Mouse (Mus musculus): ENCODE data around the gene Hoxa6. TPM values are rescaled to one million over a fixed set of nuclear protein-coding genes. Genes with fewer than 3 reads are reported as not detected.

Hoxa6 gene
- polyA plus RNA-seq, 1 experiment from 2014 or later = 2.8 TPM

- Histone ChIP-seq H3K27ac (peak overlapping the region; percentile 95), H3K9ac (ENCODE audit: low read depth, low read length) (peak overlapping the region; percentile 97), H3K27me3 (ENCODE audit: insufficient read depth, low read length) (no peaks in the 10 kb centered on the region), H3K4me1 (replicated peaks; ENCODE audit: insufficient read depth, low read length) (peaks cover 8% of the 10 kb centered on the region; the same call in 1 of the 2 replicates), H3K4me2 (ENCODE audit: low read length) (peak overlapping the region; percentile 89), H3K4me3 (replicated peaks; ENCODE audit: low read depth, low read length) (peak overlapping the region; percentile 85), H3K36me3 (ENCODE audit: insufficient read depth, low read length) (peaks cover 6% of the 10 kb centered on the region; the same call in 1 of the 2 replicates), H3K9me3 (replicated peaks; ENCODE audit: low read length) (no peaks in the 10 kb centered on the region)
- TF ChIP-seq CTCF (IDR thresholded peaks at IDR 0.05; ENCODE audit: low read depth) = no peak; the same call in 1 of the 2 replicates
- peak; percentile 31 for ATAC-seq (replicated peaks; ENCODE audit: low FRiP score, low read depth)
- DNase-seq (ENCODE audit: low spot score) = peak; percentile 97
- WGBS = under 1% methylated on average over 69 of the region's 69 CpGs
Measured at GRCm38 (mm10) chr6:52225612-52226568, 17.4 kb upstream of the Hoxa6 start.

DNA sequence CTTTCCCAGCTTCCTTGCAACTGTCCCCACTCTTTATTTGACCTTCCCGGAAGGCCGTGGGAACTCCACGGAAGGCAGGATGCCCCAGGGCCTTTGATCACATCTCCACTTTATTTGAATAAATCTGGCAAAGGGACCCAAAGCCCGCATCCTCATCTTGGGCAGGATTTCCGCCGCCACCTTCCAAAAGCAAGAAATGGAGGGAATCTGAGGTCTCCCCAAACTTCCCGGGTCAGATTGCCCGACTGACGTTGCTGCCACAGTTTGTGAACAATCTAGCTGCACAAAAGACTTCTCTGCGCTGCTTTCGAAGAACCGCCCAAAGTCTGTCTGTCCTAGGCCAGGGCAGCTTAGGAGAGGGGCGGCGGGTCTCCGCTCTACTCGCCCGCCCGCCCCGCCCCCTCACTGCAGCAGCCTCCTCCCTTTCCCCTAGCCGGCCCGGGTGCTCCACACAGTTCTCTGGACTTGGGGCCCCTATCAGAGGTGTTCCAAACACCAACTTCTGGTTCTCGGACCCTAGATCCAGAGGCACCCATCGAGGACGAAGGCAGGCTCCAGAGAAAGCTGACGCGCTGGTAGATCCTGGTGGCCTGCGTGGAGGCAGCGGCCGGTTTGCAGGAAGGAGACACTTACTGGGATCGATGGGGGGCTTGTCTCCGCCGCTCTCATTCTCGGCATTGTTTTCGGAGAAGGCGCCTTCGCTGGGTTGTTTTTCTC, 16.5 kb upstream of the Hoxa6 start:
- Histone ChIP-seq H3K36me3 (ENCODE audit: insufficient read depth, low read length) (peaks cover 6% of the 10 kb centered on the region; the same call in 1 of the 2 replicates), H3K4me2 (ENCODE audit: low read length) (peak overlapping the region; percentile 89), H3K4me3 (replicated peaks; ENCODE audit: low read depth, low read length) (peak overlapping the region; percentile 85), H3K27ac (peak overlapping the region; percentile 95), H3K27me3 (ENCODE audit: insufficient read depth, low read length) (no peaks in the 10 kb centered on the region), H3K9me3 (replicated peaks; ENCODE audit: low read length) (no peaks in the 10 kb centered on the region), H3K4me1 (replicated peaks; ENCODE audit: insufficient read depth, low read length) (peaks cover 12% of the 10 kb centered on the region), H3K9ac (ENCODE audit: low read depth, low read length) (peak overlapping the region; percentile 97)
- WGBS = under 1% methylated on average over 36 of the region's 36 CpGs
- ATAC-seq (replicated peaks; ENCODE audit: low FRiP score, low read depth) (no peak), DNase-seq (ENCODE audit: low spot score) (no peak)
- TF ChIP-seq CTCF (IDR thresholded peaks at IDR 0.05; ENCODE audit: low read depth) = no peak

DNA sequence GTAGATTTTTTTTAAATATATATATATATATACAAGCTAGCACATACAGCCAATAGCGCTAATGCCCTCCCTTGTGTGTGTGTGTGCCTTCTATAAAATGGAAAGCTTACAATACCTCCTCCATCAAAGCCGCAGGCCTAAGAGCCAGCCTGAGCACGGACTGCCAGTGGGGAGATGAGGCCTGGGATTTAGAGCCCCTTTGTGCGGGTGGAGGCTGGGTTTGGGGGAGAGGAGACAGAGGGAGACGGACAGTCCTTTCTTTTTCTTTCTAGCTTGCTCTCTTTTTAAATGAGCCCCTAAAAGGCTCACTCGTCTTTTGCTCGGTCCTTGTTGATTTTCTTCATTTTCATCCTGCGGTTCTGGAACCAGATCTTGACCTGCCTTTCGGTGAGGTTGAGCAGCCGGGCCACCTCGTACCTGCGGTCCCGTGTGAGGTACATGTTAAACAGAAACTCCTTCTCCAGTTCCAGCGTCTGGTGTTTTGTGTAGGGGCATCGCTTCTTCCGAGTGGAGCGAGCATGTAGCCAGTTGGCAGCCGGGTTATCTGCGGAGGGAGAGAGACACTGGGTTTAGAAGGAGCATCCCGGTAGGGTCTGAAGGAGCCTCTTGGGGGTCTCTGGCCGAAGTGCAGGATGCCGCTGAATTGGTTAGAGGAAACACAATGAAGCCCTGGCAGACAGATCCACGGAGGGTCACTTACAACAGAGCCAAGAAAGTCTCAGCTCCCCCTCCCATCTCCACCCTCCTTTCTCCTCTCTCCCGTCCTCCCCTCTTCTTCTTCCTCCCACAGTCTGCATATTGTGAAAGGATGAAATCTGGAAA, 15.6 kb upstream of the Hoxa6 start:
- Histone ChIP-seq H3K4me3 (replicated peaks; ENCODE audit: low read depth, low read length) (peak overlapping the region; percentile 85), H3K9me3 (replicated peaks; ENCODE audit: low read length) (no peaks in the 10 kb centered on the region), H3K4me1 (replicated peaks; ENCODE audit: insufficient read depth, low read length) (peaks cover 21% of the 10 kb centered on the region), H3K27ac (peak overlapping the region; percentile 95), H3K4me2 (ENCODE audit: low read length) (peak overlapping the region; percentile 89), H3K27me3 (ENCODE audit: insufficient read depth, low read length) (no peaks in the 10 kb centered on the region), H3K36me3 (ENCODE audit: insufficient read depth, low read length) (0 out of 2 replicates have a peak, but pooled peaks cover 6% of the 10 kb centered on the region), H3K9ac (ENCODE audit: low read depth, low read length) (peak overlapping the region; percentile 97)
- ATAC-seq (replicated peaks; ENCODE audit: low FRiP score, low read depth) (no peak), DNase-seq (ENCODE audit: low spot score) (no peak)
- under 1% methylated on average over 23 of the region's 24 CpGs for WGBS
- TF ChIP-seq CTCF (IDR thresholded peaks at IDR 0.05; ENCODE audit: low read depth) = no peak

DNA sequence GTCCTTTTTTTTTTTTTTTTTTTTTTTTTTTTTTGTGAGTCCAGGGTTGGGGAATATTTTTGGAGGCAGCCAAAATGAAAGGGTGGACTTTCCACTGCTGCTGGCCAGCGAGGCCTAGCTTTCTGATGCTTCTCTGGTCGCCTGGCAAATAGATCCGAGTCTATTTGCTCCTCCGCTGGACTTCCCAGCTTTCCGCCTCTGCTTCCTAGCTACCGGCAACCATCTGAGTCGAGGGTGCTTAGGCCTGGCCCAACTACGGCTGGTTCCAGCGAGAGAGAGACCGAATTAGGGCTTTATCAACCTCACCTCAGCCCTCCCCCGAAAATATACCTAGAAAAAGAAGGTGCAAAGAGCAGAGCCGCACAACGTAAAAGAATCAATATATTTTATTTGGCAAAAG, 14.2 kb upstream of the Hoxa6 start:
- Histone ChIP-seq H3K27me3 (ENCODE audit: insufficient read depth, low read length) (no peaks in the 10 kb centered on the region), H3K36me3 (ENCODE audit: insufficient read depth, low read length) (0 out of 2 replicates have a peak, but pooled peaks cover 6% of the 10 kb centered on the region), H3K27ac (peak overlapping the region; percentile 96), H3K9ac (ENCODE audit: low read depth, low read length) (peak overlapping the region; percentile 97), H3K4me2 (ENCODE audit: low read length) (peak overlapping the region; percentile 89), H3K4me3 (replicated peaks; ENCODE audit: low read depth, low read length) (peak overlapping the region; percentile 85), H3K4me1 (replicated peaks; ENCODE audit: insufficient read depth, low read length) (peaks cover 27% of the 10 kb centered on the region), H3K9me3 (replicated peaks; ENCODE audit: low read length) (no peaks in the 10 kb centered on the region)
- no peak for TF ChIP-seq CTCF (IDR thresholded peaks at IDR 0.05; ENCODE audit: low read depth)
- WGBS = 5% methylated on average over 13 of the region's 13 CpGs
- DNase-seq (ENCODE audit: low spot score) (no peak), ATAC-seq (replicated peaks; ENCODE audit: low FRiP score, low read depth) (no peak)

DNA sequence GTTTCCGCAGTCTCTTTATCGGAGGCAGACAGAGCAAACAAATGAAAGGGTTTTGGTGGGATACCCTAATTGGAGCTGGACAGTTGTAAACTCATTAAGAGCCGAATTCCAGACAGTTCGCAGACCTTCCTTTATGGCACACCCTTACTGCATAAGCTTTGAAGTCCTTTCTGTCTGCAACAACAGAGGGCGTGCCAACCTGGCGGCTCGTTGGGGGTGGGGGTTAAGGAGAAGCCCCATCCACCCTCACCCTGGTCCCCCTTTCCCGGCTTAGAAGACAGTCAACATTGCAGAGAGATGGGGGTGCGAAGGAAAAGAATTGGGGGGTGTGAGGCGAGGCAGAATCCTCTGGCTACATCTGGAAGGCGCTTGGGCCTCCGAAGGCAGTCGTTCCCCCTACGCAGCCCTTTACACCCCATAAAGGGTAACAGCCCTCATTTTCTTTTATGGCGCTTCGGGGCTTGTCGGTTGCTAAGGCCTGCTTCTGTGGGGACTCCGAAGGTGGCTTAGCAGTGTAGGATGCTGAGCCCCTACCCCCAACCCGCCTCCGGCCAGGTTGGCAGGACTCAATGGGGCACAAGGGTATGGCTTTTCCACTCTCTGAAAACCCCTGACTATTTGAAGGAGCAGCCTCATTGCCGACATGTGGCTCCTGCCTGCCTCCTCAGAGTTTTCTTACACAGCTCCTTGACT, 13.6 kb upstream of the Hoxa6 start:
- no peak for TF ChIP-seq CTCF (IDR thresholded peaks at IDR 0.05; ENCODE audit: low read depth)
- Histone ChIP-seq H3K9me3 (replicated peaks; ENCODE audit: low read length) (no peaks in the 10 kb centered on the region), H3K36me3 (ENCODE audit: insufficient read depth, low read length) (0 out of 2 replicates have a peak, but pooled peaks cover 6% of the 10 kb centered on the region), H3K4me1 (replicated peaks; ENCODE audit: insufficient read depth, low read length) (peaks cover 23% of the 10 kb centered on the region), H3K27me3 (ENCODE audit: insufficient read depth, low read length) (no peaks in the 10 kb centered on the region), H3K4me2 (ENCODE audit: low read length) (peak overlapping the region; percentile 89), H3K4me3 (replicated peaks; ENCODE audit: low read depth, low read length) (peak overlapping the region; percentile 85), H3K9ac (ENCODE audit: low read depth, low read length) (peak overlapping the region; percentile 97), H3K27ac (peak overlapping the region; percentile 96)
- WGBS = 3% methylated on average over 21 of the region's 21 CpGs
- peak; percentile 25 for ATAC-seq (replicated peaks; ENCODE audit: low FRiP score, low read depth)
- DNase-seq (ENCODE audit: low spot score) = peak; percentile 89

All from kidney, postnatal 0 days (tissue).